Mouse (Mus musculus) hindbrain, embryonic 12.5 days (tissue): ENCODE measurements around the gene Ptprn2. TPM values are rescaled to one million over a fixed set of nuclear protein-coding genes. Genes with fewer than 3 reads are reported as not detected.
A peak's percentile ranks its signal among the peaks of the same experiment; 100 is the strongest.

Source experiments
- ATAC-seq: fragments of 200-750 bp; cut with Nextera tagmentation; 2 replicates; pipeline ENCODE4 v1.8.0; 2017; ENCODE audit warnings: moderate TSS enrichment; ENCODE audit not compliant: low FRiP score
- H3K27ac ChIP-seq: fragments of 300-500 bp; sonication (generic); 2 replicates; pipeline ENCODE4 v1.5.1; 2016; ENCODE audit warnings: mild to moderate bottlenecking
- H3K27me3 ChIP-seq: fragments of 300-500 bp; sonication (generic); 2 replicates; pipeline ENCODE4 v1.6.1; 2016; ENCODE audit warnings: mild to moderate bottlenecking
- H3K36me3 ChIP-seq: fragments of 300-500 bp; sonication (generic); 2 replicates; pipeline ENCODE4 v1.6.1; 2016; ENCODE audit warnings: mild to moderate bottlenecking
- H3K4me1 ChIP-seq: fragments of 300-500 bp; sonication (generic); 2 replicates; pipeline ENCODE4 v1.6.1; 2016
- H3K4me2 ChIP-seq: fragments of 300-500 bp; sonication (generic); replicated peaks from 2 replicates; pipeline ENCODE4 v1.6.1; 2016; ENCODE audit warnings: mild to moderate bottlenecking
- H3K4me3 ChIP-seq: fragments of 300-500 bp; sonication (generic); 2 replicates; pipeline ENCODE4 v1.5.1; 2016; ENCODE audit warnings: mild to moderate bottlenecking
- H3K9ac ChIP-seq: fragments of 300-500 bp; sonication (generic); 2 replicates; pipeline ENCODE4 v1.6.1; 2016; ENCODE audit warnings: mild to moderate bottlenecking, moderate library complexity
- H3K9me3 ChIP-seq: fragments of 300-500 bp; sonication (generic); replicated peaks from 2 replicates; pipeline ENCODE4 v1.6.1; 2016; ENCODE audit warnings: mild to moderate bottlenecking
- WGBS: fragments of 180-500 bp; shearing (Covaris S2); methylation state at CpG from one replicate; pipeline ENCODE4 v1.1.7; 2016; 5-methylcytosine and 5-hydroxymethylcytosine counted together
- polyA plus RNA-seq: library from polyadenylated mRNA; unstranded; fragments of >200 nt; fragmentation: Nextera tagmentation; extraction: Ambion mirVana; gene quantifications from 2 replicates; pipeline ENCODE4 v1.2.1, GENCODE M21; 2016

Gene Ptprn2
- polyA plus RNA-seq, 1 experiment from 2014 or later = 7.5 TPM

GRCm38 (mm10) chr12:117153166-117153480, 667.6 kb downstream of the Ptprn2 start:
- no peak for ATAC-seq
- 0% methylated on average over 8 of the region's 8 CpGs for WGBS
- peak overlapping the region; percentile 81 for H3K4me3 ChIP-seq
- peaks cover 55% of the 10 kb centered on the region for H3K4me1 ChIP-seq
- H3K4me2 ChIP-seq = peak overlapping the region; percentile 83
- H3K9ac ChIP-seq = peak overlapping the region; percentile 89; the same call in 1 of the 2 replicates
- H3K27ac ChIP-seq = peak overlapping the region; percentile 71
- peaks cover 42% of the 10 kb centered on the region for H3K27me3 ChIP-seq
- no peaks in the 10 kb centered on the region for H3K9me3 ChIP-seq
- H3K36me3 ChIP-seq = no peaks in the 10 kb centered on the region

- Histone ChIP-seq H3K4me1 (peaks cover 62% of the 10 kb centered on the region), H3K36me3 (no peaks in the 10 kb centered on the region), H3K9me3 (no peaks in the 10 kb centered on the region), H3K27me3 (peaks cover 45% of the 10 kb centered on the region), H3K27ac (peak overlapping the region; percentile 95), H3K4me3 (peak overlapping the region; percentile 81), H3K4me2 (peak overlapping the region; percentile 83), H3K9ac (peak overlapping the region; percentile 89)
- ATAC-seq = peak; percentile 69
- under 1% methylated on average over 66 of the region's 73 CpGs for WGBS
These were observed 668.3 kb downstream of the Ptprn2 start for GRCm38 (mm10) chr12:117153671-117154355.

GRCm38 (mm10) chr12:117154356-117155243, 669.1 kb downstream of the Ptprn2 start:
- under 1% methylated on average over 27 of the region's 27 CpGs for WGBS
- H3K9me3 ChIP-seq = no peaks in the 10 kb centered on the region
- H3K27ac ChIP-seq = peak overlapping the region; percentile 95
- peak overlapping the region; percentile 83 for H3K4me2 ChIP-seq
- H3K9ac ChIP-seq = peak overlapping the region; percentile 89
- peak overlapping the region; percentile 81 for H3K4me3 ChIP-seq
- H3K36me3 ChIP-seq = no peaks in the 10 kb centered on the region
- H3K27me3 ChIP-seq = peaks cover 45% of the 10 kb centered on the region
- no peak; the same call in 1 of the 2 replicates for ATAC-seq
- peaks cover 66% of the 10 kb centered on the region for H3K4me1 ChIP-seq

DNA sequence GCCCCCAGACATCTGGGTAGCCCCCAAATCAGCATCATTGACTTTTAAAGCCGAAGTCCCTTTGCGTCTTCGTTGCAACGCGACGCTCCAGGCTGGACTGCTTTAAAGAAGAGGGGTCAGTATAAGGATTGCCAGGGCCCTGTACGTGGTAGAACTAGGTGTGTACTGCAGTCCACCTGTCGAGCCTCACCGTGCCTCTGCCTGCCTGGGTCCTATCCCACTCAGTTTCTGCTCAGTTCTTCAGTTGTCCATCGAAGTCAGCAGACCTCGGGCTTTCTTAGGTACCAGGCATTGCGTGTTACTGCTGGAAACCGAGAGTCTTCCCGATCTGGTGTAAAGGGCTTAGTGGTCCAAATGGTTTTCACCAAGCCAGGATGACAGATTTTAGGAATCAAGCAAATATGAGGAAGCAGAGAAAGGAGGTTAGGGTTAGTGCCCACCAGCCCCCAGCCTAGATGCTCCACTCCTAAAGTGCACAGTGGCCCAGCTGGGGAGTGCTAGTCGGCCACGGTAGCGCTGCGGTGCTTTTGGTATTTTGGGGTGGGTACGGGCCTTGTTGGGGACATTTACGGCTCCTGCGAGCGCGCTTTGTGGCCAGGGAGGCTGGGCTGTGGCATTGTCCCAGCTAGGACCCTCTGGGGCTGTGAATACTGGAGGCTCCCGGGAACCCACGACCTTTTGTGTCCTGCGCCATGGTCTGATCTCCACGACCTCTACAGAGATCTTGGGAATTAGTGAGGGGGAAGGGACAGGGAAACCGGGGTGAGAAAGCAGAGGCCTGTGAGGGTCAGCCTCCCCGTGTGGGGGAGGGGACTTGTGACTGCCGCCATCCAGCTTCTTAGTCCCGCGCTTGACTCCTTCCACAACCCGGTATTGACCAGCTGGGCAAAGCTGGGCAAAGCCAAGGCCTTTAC, 670.0 kb downstream of the Ptprn2 start:
- Histone ChIP-seq H3K4me1 (peaks cover 72% of the 10 kb centered on the region), H3K9ac (peak overlapping the region; percentile 89), H3K4me2 (peak overlapping the region; percentile 83), H3K27ac (peak overlapping the region; percentile 95), H3K36me3 (no peaks in the 10 kb centered on the region), H3K9me3 (no peaks in the 10 kb centered on the region), H3K27me3 (peaks cover 45% of the 10 kb centered on the region), H3K4me3 (peak overlapping the region; percentile 81)
- 0 out of 2 replicates have a peak, but pooled peaks have one; percentile 0 for ATAC-seq
- WGBS = 2% methylated on average over 33 of the region's 33 CpGs

DNA sequence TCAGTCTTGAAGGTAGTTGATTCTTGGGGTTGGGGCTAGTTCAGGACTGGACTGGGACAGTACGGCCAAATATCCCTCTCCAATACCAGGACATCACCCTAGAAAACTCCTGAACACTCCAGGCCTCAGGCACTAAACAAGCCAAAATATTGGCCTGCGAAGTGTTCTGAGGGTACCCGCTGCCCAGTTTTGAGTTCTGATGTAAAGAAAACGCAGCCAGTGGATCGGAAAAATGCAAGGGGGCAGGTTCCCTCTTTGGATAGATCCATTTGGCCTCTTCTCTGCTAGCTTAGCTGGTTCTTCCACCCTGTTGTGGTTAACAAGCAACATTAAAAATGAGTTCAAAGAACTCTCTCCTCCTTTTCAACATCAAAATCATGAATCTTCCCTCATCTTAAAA, 670.7 kb downstream of the Ptprn2 start:
- peaks cover 40% of the 10 kb centered on the region for H3K27me3 ChIP-seq
- peak overlapping the region; percentile 83 for H3K4me2 ChIP-seq
- peak overlapping the region; percentile 81 for H3K4me3 ChIP-seq
- ATAC-seq = no peak
- H3K9me3 ChIP-seq = no peaks in the 10 kb centered on the region
- 14% methylated on average over 5 of the region's 5 CpGs for WGBS
- H3K36me3 ChIP-seq = no peaks in the 10 kb centered on the region
- H3K4me1 ChIP-seq = peaks cover 74% of the 10 kb centered on the region
- H3K27ac ChIP-seq = peak overlapping the region; percentile 95
- peak overlapping the region; percentile 89 for H3K9ac ChIP-seq

GRCm38 (mm10) chr12:117156786-117157185, 671.3 kb downstream of the Ptprn2 start:
- H3K27ac ChIP-seq = peak overlapping the region; percentile 64; the same call in 1 of the 2 replicates
- peaks cover 35% of the 10 kb centered on the region for H3K27me3 ChIP-seq

GRCm38 (mm10) chr12:117157249-117157648, 671.7 kb downstream of the Ptprn2 start:
- Histone ChIP-seq H3K9me3 (no peaks in the 10 kb centered on the region), H3K27ac (peak overlapping the region; percentile 64), H3K27me3 (peaks cover 30% of the 10 kb centered on the region), H3K4me1 (peaks cover 74% of the 10 kb centered on the region), H3K4me2 (peak overlapping the region; percentile 83), H3K4me3 (peak overlapping the region; percentile 10; the same call in 1 of the 2 replicates), H3K9ac (no peak overlapping the region), H3K36me3 (0 out of 2 replicates have a peak, but pooled peaks cover 5% of the 10 kb centered on the region)
- 26% methylated on average over 2 of the region's 2 CpGs for WGBS
- no peak for ATAC-seq

More at GRCm38 (mm10) chr12:117156786-117157185, 671.3 kb downstream of the Ptprn2 start:
- 30% methylated on average over 3 of the region's 3 CpGs for WGBS
- Histone ChIP-seq H3K4me1 (peaks cover 74% of the 10 kb centered on the region), H3K9me3 (no peaks in the 10 kb centered on the region), H3K4me2 (peak overlapping the region; percentile 83), H3K36me3 (0 out of 2 replicates have a peak, but pooled peaks cover under 1% of the 10 kb centered on the region), H3K4me3 (peak overlapping the region; percentile 25), H3K9ac (peak overlapping the region; percentile 47)
- no peak for ATAC-seq

DNA sequence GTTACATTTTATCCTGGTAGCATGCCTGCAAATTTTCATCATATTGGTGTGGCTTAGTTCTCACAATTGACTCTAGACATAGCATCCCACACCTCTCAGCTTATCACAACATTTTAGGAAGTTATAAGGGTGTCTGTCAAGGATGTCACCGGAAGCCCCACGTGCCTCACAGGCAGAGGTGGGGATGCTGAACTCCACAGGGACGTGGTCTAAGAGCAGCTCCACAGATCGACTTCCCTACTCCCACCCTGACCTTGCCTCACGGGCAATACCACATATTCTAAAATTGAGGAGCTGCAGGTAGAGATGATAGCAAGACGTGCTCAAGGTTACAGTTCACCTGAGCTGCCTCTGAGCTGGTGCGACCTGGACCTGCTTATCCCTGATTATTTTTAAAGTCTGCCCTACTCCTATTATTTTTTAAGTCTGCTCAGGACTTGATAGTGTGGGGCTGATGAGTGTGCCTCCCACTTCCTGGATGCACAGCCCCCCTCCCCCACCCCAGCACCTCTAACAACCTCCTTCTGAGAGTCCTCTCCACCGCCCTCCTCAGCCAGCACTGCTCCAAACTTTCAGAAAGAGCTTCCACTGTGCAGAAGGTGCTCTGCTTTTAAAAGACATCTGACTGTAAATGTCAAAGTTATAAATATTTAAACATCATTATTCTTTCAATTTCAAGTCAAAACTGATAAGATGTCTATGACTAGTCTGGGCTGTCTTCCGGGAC, 672.3 kb downstream of the Ptprn2 start:
- Histone ChIP-seq H3K4me3 (peak overlapping the region; percentile 12; the same call in 1 of the 2 replicates), H3K27me3 (peaks cover 24% of the 10 kb centered on the region), H3K27ac (peak overlapping the region; percentile 32; the same call in 1 of the 2 replicates), H3K9me3 (no peaks in the 10 kb centered on the region), H3K9ac (peak overlapping the region; percentile 51), H3K4me2 (peak overlapping the region; percentile 83), H3K36me3 (0 out of 2 replicates have a peak, but pooled peaks cover 5% of the 10 kb centered on the region), H3K4me1 (peaks cover 72% of the 10 kb centered on the region)
- ATAC-seq = no peak
- 17% methylated on average over 9 of the region's 9 CpGs for WGBS

DNA sequence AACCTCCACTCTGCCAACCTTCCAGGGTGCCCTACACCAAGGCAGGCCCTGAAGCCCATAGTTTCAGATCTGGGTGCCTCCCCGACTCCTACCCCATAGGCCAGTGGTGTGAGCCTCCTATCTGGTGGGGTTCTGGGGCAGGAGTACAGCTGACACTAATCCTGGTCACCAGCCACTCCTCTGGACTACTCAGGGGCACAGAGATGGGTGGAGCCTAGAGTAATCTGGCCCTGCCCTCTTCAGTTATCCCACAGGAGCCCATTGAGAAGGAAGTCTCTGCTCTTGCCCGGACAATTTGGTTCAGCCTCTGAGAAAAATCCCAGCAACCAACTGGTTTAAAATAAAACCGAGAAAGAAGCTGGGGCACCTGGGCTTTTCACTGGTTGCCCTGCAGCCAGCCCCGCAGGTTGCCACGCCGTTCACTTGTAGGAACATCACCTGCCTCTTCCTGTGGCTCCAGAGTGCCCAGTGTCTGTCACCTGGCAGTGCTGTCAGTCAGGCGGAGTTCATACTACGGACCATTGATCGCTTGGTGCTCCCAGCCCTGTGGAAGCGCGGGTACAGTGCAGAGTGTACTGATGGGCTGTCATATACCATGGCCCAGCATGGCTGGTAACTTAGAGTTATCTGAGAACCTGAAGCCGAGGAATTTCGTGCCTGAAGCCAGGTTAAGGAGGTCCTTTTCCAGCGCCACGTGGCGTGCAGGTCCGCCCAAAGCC, 673.6 kb downstream of the Ptprn2 start:
- Histone ChIP-seq H3K9ac (peak overlapping the region; percentile 59), H3K4me3 (peak overlapping the region; percentile 24), H3K36me3 (0 out of 2 replicates have a peak, but pooled peaks cover 5% of the 10 kb centered on the region), H3K4me1 (peaks cover 72% of the 10 kb centered on the region), H3K27me3 (peaks cover 17% of the 10 kb centered on the region), H3K27ac (peak overlapping the region; percentile 79), H3K9me3 (no peaks in the 10 kb centered on the region), H3K4me2 (peak overlapping the region; percentile 83)
- peak; percentile 35 for ATAC-seq
- WGBS = 13% methylated on average over 17 of the region's 17 CpGs

- H3K4me3 ChIP-seq = peak overlapping the region; percentile 24
- no peaks in the 10 kb centered on the region for H3K9me3 ChIP-seq
- 0 out of 2 replicates have a peak, but pooled peaks have one; percentile 11 for ATAC-seq
- WGBS = 8% methylated on average over 15 of the region's 15 CpGs
- peak overlapping the region; percentile 59 for H3K9ac ChIP-seq
- H3K27me3 ChIP-seq = peaks cover 12% of the 10 kb centered on the region
- H3K27ac ChIP-seq = peak overlapping the region; percentile 79
- H3K4me2 ChIP-seq = peak overlapping the region; percentile 83
- H3K4me1 ChIP-seq = peaks cover 67% of the 10 kb centered on the region
- H3K36me3 ChIP-seq = 0 out of 2 replicates have a peak, but pooled peaks cover 5% of the 10 kb centered on the region
These were observed 674.2 kb downstream of the Ptprn2 start for GRCm38 (mm10) chr12:117159669-117160210.
